Mouse (Mus musculus) olfactory bulb, adult 2 months (tissue): ENCODE results near the gene Creb3l2.

Experiments used
- CTCF ChIP-seq: fragments of 200-500 bp; IDR thresholded peaks from 2 replicates; pipeline ENCODE4 v1.5.1; 2012; ENCODE audit warnings: low read depth, mild to moderate bottlenecking, low read length, moderate library complexity; ENCODE audit not compliant: insufficient read depth
- POLR2A ChIP-seq: fragments of 200-500 bp; IDR thresholded peaks from 2 replicates; pipeline ENCODE4 v1.6.1; 2012; ENCODE audit warnings: mild to moderate bottlenecking, low read depth, low read length, moderate library complexity; ENCODE audit not compliant: insufficient read depth

GRCm38 (mm10) chr6:37478481-37478880, 36.5 kb upstream of the Creb3l2 start:
- TF ChIP-seq CTCF (no peak), POLR2A (no peak)
